ENCODE assay signal across 8 mouse cellular contexts in genomic region chr2:148677801-148678200, GRCm38 (mm10). TPM values are rescaled to one million over a fixed set of nuclear protein-coding genes. Genes with fewer than 3 reads are reported as not detected.
DNase-seq lines count a peak whose midpoint lies in the region; ATAC-seq and TF ChIP-seq lines count a peak whose summit lies in the region.

No protein-coding gene starts in this region.

- peak overlapping the region; percentile 53 for H3K4me3 ChIP-seq in erythroblast, embryonic 14.5 days (replicated peaks)
- peak overlapping the region; percentile 85 for H3K4me3 ChIP-seq in forebrain, embryonic 10.5 days
- peak overlapping the region; percentile 57 for H3K4me3 ChIP-seq in heart, embryonic 15.5 days
- H3K4me3 ChIP-seq in liver, adult 2 months (ENCODE audit: insufficient read depth, low read depth, low read length) = peak overlapping the region; percentile 58
- peak overlapping the region; percentile 45 for H3K4me3 ChIP-seq in neural tube, embryonic 13.5 days

- peak overlapping the region; percentile 75 for H3K4me2 ChIP-seq in heart, embryonic 15.5 days
- peak overlapping the region; percentile 91 for H3K4me2 ChIP-seq in neural tube, embryonic 13.5 days

- H3K9me3 ChIP-seq in erythroblast, embryonic 14.5 days (ENCODE audit: control insufficient read depth, low read length) = no peaks in the 10 kb centered on the region
- no peaks in the 10 kb centered on the region for H3K9me3 ChIP-seq in forebrain, embryonic 10.5 days
- H3K9me3 ChIP-seq in heart, embryonic 15.5 days (replicated peaks) = no peaks in the 10 kb centered on the region
- H3K9me3 ChIP-seq in neural tube, embryonic 13.5 days = no peaks in the 10 kb centered on the region

- no peak for TF ChIP-seq POLR2A in liver, adult 2 months (IDR thresholded peaks at IDR 0.05; ENCODE audit: extremely low read depth, insufficient read depth, low read length)

- peak; percentile 89 for DNase-seq in forebrain, embryonic 10.5 days (ENCODE audit: extremely low spot score, low spot score)
- peak; percentile 76 for DNase-seq in kidney, postnatal 14 days
- no peak for DNase-seq in liver, adult 2 months (ENCODE audit: extremely low read depth, low read depth, low spot score)
- peak; percentile 38 for DNase-seq in urinary bladder, postnatal 25 days (ENCODE audit: low spot score)

- 2% methylated on average over 26 of the region's 26 CpGs for WGBS in forebrain, embryonic 10.5 days
- WGBS in heart, embryonic 15.5 days = 10% methylated on average over 26 of the region's 26 CpGs
- 28% methylated on average over 26 of the region's 26 CpGs for WGBS in liver, adult 2 months
- 4% methylated on average over 26 of the region's 26 CpGs for WGBS in neural tube, embryonic 13.5 days

- no peak for ATAC-seq in erythroblast, adult 5-6 weeks (replicated peaks; ENCODE audit: low FRiP score, poor library complexity, severe bottlenecking)
- no peak for ATAC-seq in heart, embryonic 15.5 days (replicated peaks; ENCODE audit: insufficient number of reproducible peaks, insufficient read depth, low FRiP score, low read depth)
- peak; percentile 49 for ATAC-seq in neural tube, embryonic 13.5 days (ENCODE audit: low read depth)

- H3K9ac ChIP-seq in heart, embryonic 15.5 days = peak overlapping the region; percentile 61
- H3K9ac ChIP-seq in liver, adult 2 months (ENCODE audit: low read depth, low read length) = peak overlapping the region; percentile 57
- H3K9ac ChIP-seq in neural tube, embryonic 13.5 days = peak overlapping the region; percentile 71

- H3K4me1 ChIP-seq in erythroblast, embryonic 14.5 days (ENCODE audit: control insufficient read depth) = peaks cover 80% of the 10 kb centered on the region
- H3K4me1 ChIP-seq in forebrain, embryonic 10.5 days = peaks cover 80% of the 10 kb centered on the region
- peaks cover 51% of the 10 kb centered on the region for H3K4me1 ChIP-seq in heart, embryonic 15.5 days (replicated peaks)
- H3K4me1 ChIP-seq in liver, adult 2 months (ENCODE audit: control insufficient read depth, insufficient read depth, low read length) = peaks cover 24% of the 10 kb centered on the region
- H3K4me1 ChIP-seq in neural tube, embryonic 13.5 days (replicated peaks) = peaks cover 68% of the 10 kb centered on the region

- no peaks in the 10 kb centered on the region for H3K27me3 ChIP-seq in erythroblast, embryonic 14.5 days (ENCODE audit: control insufficient read depth)
- H3K27me3 ChIP-seq in forebrain, embryonic 10.5 days (ENCODE audit: poor library complexity, severe bottlenecking) = no peaks in the 10 kb centered on the region
- H3K27me3 ChIP-seq in heart, embryonic 15.5 days = no peaks in the 10 kb centered on the region
- no peaks in the 10 kb centered on the region for H3K27me3 ChIP-seq in liver, adult 2 months (ENCODE audit: control insufficient read depth, insufficient read depth, low read length)
- H3K27me3 ChIP-seq in neural tube, embryonic 13.5 days = no peaks in the 10 kb centered on the region

- peaks cover 49% of the 10 kb centered on the region for H3K36me3 ChIP-seq in erythroblast, embryonic 14.5 days (ENCODE audit: control insufficient read depth)
- peaks cover 30% of the 10 kb centered on the region for H3K36me3 ChIP-seq in forebrain, embryonic 10.5 days (replicated peaks)
- H3K36me3 ChIP-seq in heart, embryonic 15.5 days = peaks cover 12% of the 10 kb centered on the region
- 0 out of 2 replicates have a peak, but pooled peaks cover 2% of the 10 kb centered on the region for H3K36me3 ChIP-seq in liver, adult 2 months (ENCODE audit: control insufficient read depth, insufficient read depth, low read length)
- peaks cover 24% of the 10 kb centered on the region for H3K36me3 ChIP-seq in neural tube, embryonic 13.5 days

- peak overlapping the region; percentile 93 for H3K27ac ChIP-seq in forebrain, embryonic 10.5 days
- H3K27ac ChIP-seq in heart, embryonic 15.5 days = peak overlapping the region; percentile 70
- H3K27ac ChIP-seq in liver, adult 2 months (replicated peaks; ENCODE audit: insufficient read depth, low read depth, low read length) = peak overlapping the region; percentile 49
- peak overlapping the region; percentile 89 for H3K27ac ChIP-seq in neural tube, embryonic 13.5 days (replicated peaks)

- peaks cover 16% of the 10 kb centered on the region; the same call in 1 of the 2 replicates for H3K79me2 ChIP-seq in liver, adult 2 months (ENCODE audit: control insufficient read depth, insufficient read depth, low read length)

- no peak for TF ChIP-seq CTCF in liver, adult 2 months (IDR thresholded peaks at IDR 0.05; ENCODE audit: low read depth, low read length)

RNA-seq across cellular contexts. Expression of gene Gzf1, which starts 3.0 kb away (rescaled TPM):
- polyA plus RNA-seq in erythroblast, embryonic 14.5 days (2012) = 0.06 and 0.09 TPM in 2 replicates
- 3.1 and 5.6 TPM in 2 replicates for total RNA-seq in erythroblast, adult 5-6 weeks (2015; ENCODE audit: low replicate concordance)
- 4.5 and 5.3 TPM in 2 replicates for total RNA-seq in erythroblast, adult 5-6 weeks (2017; ENCODE audit: low replicate concordance)
- 25.8 and 29.6 TPM in 2 replicates for polyA plus RNA-seq in forebrain, embryonic 10.5 days (2016; fragmentation: Nextera tagmentation; extraction: Ambion mirVana)
- 14.3 and 15.1 TPM in 2 replicates for polyA plus RNA-seq in heart, embryonic 15.5 days (2015; fragmentation: Nextera tagmentation; extraction: Ambion mirVana)
- total RNA-seq in liver, adult 2 months (2014; rRNA removed) = 49.8 and 52.2 TPM in 2 replicates
- polyA plus RNA-seq in liver, adult 2 months (2012; rRNA removed) = 13.7 and 13.9 TPM in 2 replicates
- polyA plus RNA-seq in neural tube, embryonic 13.5 days (2015; fragmentation: Nextera tagmentation; extraction: Ambion mirVana) = 14.6 and 18.2 TPM in 2 replicates

RNA-seq across cellular contexts. Expression of gene Nxt1, which starts 5.4 kb away (rescaled TPM):
- polyA plus RNA-seq in erythroblast, embryonic 14.5 days (2012) = 4.3 and 4.6 TPM in 2 replicates
- total RNA-seq in erythroblast, adult 5-6 weeks (2015; ENCODE audit: low replicate concordance) = 10.7 and 19.6 TPM in 2 replicates
- 9.6 and 23.8 TPM in 2 replicates for total RNA-seq in erythroblast, adult 5-6 weeks (2017; ENCODE audit: low replicate concordance)
- 160 and 162 TPM in 2 replicates for polyA plus RNA-seq in forebrain, embryonic 10.5 days (2016; fragmentation: Nextera tagmentation; extraction: Ambion mirVana)
- 41.0 and 50.5 TPM in 2 replicates for polyA plus RNA-seq in heart, embryonic 15.5 days (2015; fragmentation: Nextera tagmentation; extraction: Ambion mirVana)
- 10.3 and 13.0 TPM in 2 replicates for total RNA-seq in liver, adult 2 months (2014; rRNA removed)
- 11.7 and 15.0 TPM in 2 replicates for polyA plus RNA-seq in liver, adult 2 months (2012; rRNA removed)
- 49.2 and 56.4 TPM in 2 replicates for polyA plus RNA-seq in neural tube, embryonic 13.5 days (2015; fragmentation: Nextera tagmentation; extraction: Ambion mirVana)

RNA-seq across cellular contexts. Expression of gene Napb, which starts 54.5 kb away (rescaled TPM):
- polyA plus RNA-seq in erythroblast, embryonic 14.5 days (2012) = not detected in 2 replicates
- not detected in 2 replicates for total RNA-seq in erythroblast, adult 5-6 weeks (2015; ENCODE audit: low replicate concordance)
- total RNA-seq in erythroblast, adult 5-6 weeks (2017; ENCODE audit: low replicate concordance) = 0.28 TPM in 1 of 2 replicates, not detected in the other
- polyA plus RNA-seq in forebrain, embryonic 10.5 days (2016; fragmentation: Nextera tagmentation; extraction: Ambion mirVana) = 5.1 and 5.5 TPM in 2 replicates
- 2.5 and 3.3 TPM in 2 replicates for polyA plus RNA-seq in heart, embryonic 15.5 days (2015; fragmentation: Nextera tagmentation; extraction: Ambion mirVana)
- total RNA-seq in liver, adult 2 months (2014; rRNA removed) = 1.7 TPM in 2 replicates
- polyA plus RNA-seq in liver, adult 2 months (2012; rRNA removed) = 0.54 and 0.57 TPM in 2 replicates
- 50.0 and 54.0 TPM in 2 replicates for polyA plus RNA-seq in neural tube, embryonic 13.5 days (2015; fragmentation: Nextera tagmentation; extraction: Ambion mirVana)

Comparison
In these comparisons a context has a peak if more than half of its experiments do, and no peak if none do; other contexts are left out.
1. RNA of gene Gzf1, which starts 3.0 kb away (polyA plus RNA-seq): 25.8 to 29.6 TPM in forebrain, embryonic 10.5 days, 14.6 to 18.2 TPM in neural tube, embryonic 13.5 days, 14.3 to 15.1 TPM in heart, embryonic 15.5 days and 13.7 to 13.9 TPM in liver, adult 2 months; 0.06 to 0.09 TPM in erythroblast, embryonic 14.5 days; every median in the first group is over 10 times any median in the second.
2. Peak in every context shown above with its lines, with median percentiles within 50 percentile points of each other: H3K4me3 ChIP-seq, H3K27ac ChIP-seq and H3K9ac ChIP-seq.